Mouse (Mus musculus): Measurements from ENCODE around the gene Ndufv1. TPM values are rescaled to one million over a fixed set of nuclear protein-coding genes. Genes with fewer than 3 reads are reported as not detected.
"Not testable (repeated sequence)": the region's sequence is repeated elsewhere in the genome, so short reads cannot be mapped to it uniquely, and the experiment has no call there.

The Ndufv1 gene
- polyA plus RNA-seq, 1 experiment from 2014 or later, result 174 TPM

- Histone ChIP-seq H3K27ac (ENCODE audit: low read depth, low read length) (no peak overlapping the region), H3K4me3 (ENCODE audit: low read depth, low read length) (no peak overlapping the region), H3K9me3 (ENCODE audit: control insufficient read depth, low read length) (no peaks in the 10 kb centered on the region), H3K9ac (ENCODE audit: low read length) (peak overlapping the region; percentile 5; the same call in 1 of the 2 replicates), H3K4me2 (ENCODE audit: low read depth, low read length, severe bottlenecking) (no peak overlapping the region), H3K4me1 (replicated peaks; ENCODE audit: control insufficient read depth, insufficient read depth, low read length) (peaks cover 4% of the 10 kb centered on the region; the same call in 1 of the 2 replicates), H3K36me3 (ENCODE audit: control insufficient read depth, insufficient read depth, low read length) (no peaks in the 10 kb centered on the region), H3K27me3 (ENCODE audit: control insufficient read depth, insufficient read depth, low read length) (no peaks in the 10 kb centered on the region)
- WGBS, result 27% methylated on average over 8 of the region's 8 CpGs
- DNase-seq (ENCODE audit: low spot score) (no peak), ATAC-seq (replicated peaks; ENCODE audit: low FRiP score) (no peak)
Observed at GRCm38 (mm10) chr19:3985261-3985681, 27.3 kb downstream of the Ndufv1 start.

GRCm38 (mm10) chr19:3983527-3984200 lies 28.9 kb downstream of the Ndufv1 start:
- DNase-seq (ENCODE audit: low spot score) (no peak), ATAC-seq (replicated peaks; ENCODE audit: low FRiP score) (no peak)
- Histone ChIP-seq H3K4me2 (ENCODE audit: low read depth, low read length, severe bottlenecking) (no peak overlapping the region), H3K9ac (ENCODE audit: low read length) (peak overlapping the region; percentile 20; the same call in 1 of the 2 replicates), H3K36me3 (ENCODE audit: control insufficient read depth, insufficient read depth, low read length) (no peaks in the 10 kb centered on the region), H3K27me3 (ENCODE audit: control insufficient read depth, insufficient read depth, low read length) (no peaks in the 10 kb centered on the region), H3K4me3 (ENCODE audit: low read depth, low read length) (no peak overlapping the region), H3K4me1 (replicated peaks; ENCODE audit: control insufficient read depth, insufficient read depth, low read length) (peaks cover 4% of the 10 kb centered on the region; the same call in 1 of the 2 replicates), H3K27ac (ENCODE audit: low read depth, low read length) (no peak overlapping the region), H3K9me3 (ENCODE audit: control insufficient read depth, low read length) (no peaks in the 10 kb centered on the region)
- 28% methylated on average over 9 of the region's 9 CpGs for WGBS

GRCm38 (mm10) chr19:3980917-3981316 lies 31.7 kb downstream of the Ndufv1 start:
- H3K9me3 ChIP-seq (ENCODE audit: control insufficient read depth, low read length), result no peaks in the 10 kb centered on the region
- H3K9ac ChIP-seq (ENCODE audit: low read length), result no peak overlapping the region
- H3K4me2 ChIP-seq (ENCODE audit: low read depth, low read length, severe bottlenecking), result no peak overlapping the region
- no peak overlapping the region for H3K27ac ChIP-seq (ENCODE audit: low read depth, low read length)
- no peak for ATAC-seq (replicated peaks; ENCODE audit: low FRiP score)
- no peaks in the 10 kb centered on the region for H3K27me3 ChIP-seq (ENCODE audit: control insufficient read depth, insufficient read depth, low read length)
- H3K4me1 ChIP-seq (replicated peaks; ENCODE audit: control insufficient read depth, insufficient read depth, low read length), result peaks cover 5% of the 10 kb centered on the region; the same call in 1 of the 2 replicates
- H3K4me3 ChIP-seq (ENCODE audit: low read depth, low read length), result no peak overlapping the region
- 80% methylated on average over 9 of the region's 9 CpGs for WGBS
- DNase-seq (ENCODE audit: low spot score), result no peak
- H3K36me3 ChIP-seq (ENCODE audit: control insufficient read depth, insufficient read depth, low read length), result no peaks in the 10 kb centered on the region

- H3K4me1 ChIP-seq (replicated peaks; ENCODE audit: control insufficient read depth, insufficient read depth, low read length), result peaks cover 5% of the 10 kb centered on the region; the same call in 1 of the 2 replicates
- no peak overlapping the region for H3K27ac ChIP-seq (ENCODE audit: low read depth, low read length)
- H3K4me2 ChIP-seq (ENCODE audit: low read depth, low read length, severe bottlenecking), result no peak overlapping the region
- ATAC-seq (replicated peaks; ENCODE audit: low FRiP score) (peak; percentile 70), DNase-seq (ENCODE audit: low spot score) (peak; percentile 82)
- no peaks in the 10 kb centered on the region for H3K36me3 ChIP-seq (ENCODE audit: control insufficient read depth, insufficient read depth, low read length)
- no peaks in the 10 kb centered on the region for H3K27me3 ChIP-seq (ENCODE audit: control insufficient read depth, insufficient read depth, low read length)
- WGBS, result 24% methylated on average over 4 of the region's 4 CpGs
- H3K4me3 ChIP-seq (ENCODE audit: low read depth, low read length), result no peak overlapping the region
- no peak overlapping the region for H3K9ac ChIP-seq (ENCODE audit: low read length)
- H3K9me3 ChIP-seq (ENCODE audit: control insufficient read depth, low read length), result no peaks in the 10 kb centered on the region
Observed at GRCm38 (mm10) chr19:3980309-3980708, 32.3 kb downstream of the Ndufv1 start.

GRCm38 (mm10) chr19:3975866-3976265 lies 36.7 kb downstream of the Ndufv1 start:
- WGBS, result 66% methylated on average over 2 of the region's 2 CpGs
- DNase-seq (ENCODE audit: low spot score), result no peak

GRCm38 (mm10) chr19:3974608-3975007 lies 38.0 kb downstream of the Ndufv1 start:
- H3K9ac ChIP-seq (ENCODE audit: low read length); ATAC-seq (replicated peaks; ENCODE audit: low FRiP score); H3K9me3 ChIP-seq (ENCODE audit: control insufficient read depth, low read length); H3K4me1 ChIP-seq (replicated peaks; ENCODE audit: control insufficient read depth, insufficient read depth, low read length); H3K36me3 ChIP-seq (ENCODE audit: control insufficient read depth, insufficient read depth, low read length); H3K4me2 ChIP-seq (ENCODE audit: low read depth, low read length, severe bottlenecking); H3K27me3 ChIP-seq (ENCODE audit: control insufficient read depth, insufficient read depth, low read length); DNase-seq (ENCODE audit: low spot score); H3K4me3 ChIP-seq (ENCODE audit: low read depth, low read length); H3K27ac ChIP-seq (ENCODE audit: low read depth, low read length): not testable (repeated sequence)
- WGBS, result 92% methylated on average over 6 of the region's 6 CpGs

More at GRCm38 (mm10) chr19:3975866-3976265, 36.7 kb downstream of the Ndufv1 start:
- no peaks in the 10 kb centered on the region for H3K27me3 ChIP-seq (ENCODE audit: control insufficient read depth, insufficient read depth, low read length)
- no peaks in the 10 kb centered on the region for H3K36me3 ChIP-seq (ENCODE audit: control insufficient read depth, insufficient read depth, low read length)
- ATAC-seq (replicated peaks; ENCODE audit: low FRiP score), result no peak
- 0 out of 2 replicates have a peak, but pooled peaks cover 2% of the 10 kb centered on the region for H3K4me1 ChIP-seq (replicated peaks; ENCODE audit: control insufficient read depth, insufficient read depth, low read length)
- no peak overlapping the region for H3K9ac ChIP-seq (ENCODE audit: low read length)
- H3K4me2 ChIP-seq (ENCODE audit: low read depth, low read length, severe bottlenecking), result no peak overlapping the region
- H3K27ac ChIP-seq (ENCODE audit: low read depth, low read length), result no peak overlapping the region
- no peaks in the 10 kb centered on the region for H3K9me3 ChIP-seq (ENCODE audit: control insufficient read depth, low read length)
- H3K4me3 ChIP-seq (ENCODE audit: low read depth, low read length), result no peak overlapping the region

GRCm38 (mm10) chr19:3972229-3972628 lies 40.4 kb downstream of the Ndufv1 start, which contains the start of gene Aldh3b2:
Gene Aldh3b2, plus strand, starts transcription at chr19:3972328.
- no peak within 1 kb of the TSS for H3K4me2 ChIP-seq (ENCODE audit: low read depth, low read length, severe bottlenecking)
- H3K36me3 ChIP-seq (ENCODE audit: control insufficient read depth, insufficient read depth, low read length), result no peaks in the 10 kb centered on the region
- no peaks in the 10 kb centered on the region for H3K4me1 ChIP-seq (replicated peaks; ENCODE audit: control insufficient read depth, insufficient read depth, low read length)
- ATAC-seq (replicated peaks; ENCODE audit: low FRiP score) (no peak), DNase-seq (ENCODE audit: low spot score) (no peak)
- WGBS, result 50% methylated on average over 9 of the region's 9 CpGs
- H3K4me3 ChIP-seq (ENCODE audit: low read depth, low read length), result no peak within 1 kb of the TSS
- no peaks in the 10 kb centered on the region for H3K9me3 ChIP-seq (ENCODE audit: control insufficient read depth, low read length)
- no peaks in the 10 kb centered on the region for H3K27me3 ChIP-seq (ENCODE audit: control insufficient read depth, insufficient read depth, low read length)
- no peak within 1 kb of the TSS for H3K27ac ChIP-seq (ENCODE audit: low read depth, low read length)
- no peak within 1 kb of the TSS for H3K9ac ChIP-seq (ENCODE audit: low read length)

GRCm38 (mm10) chr19:3967258-3967657 lies 45.3 kb downstream of the Ndufv1 start:
- H3K4me3 ChIP-seq (ENCODE audit: low read depth, low read length), result no peak overlapping the region
- no peaks in the 10 kb centered on the region for H3K27me3 ChIP-seq (ENCODE audit: control insufficient read depth, insufficient read depth, low read length)
- 72% methylated on average over 3 of the region's 3 CpGs for WGBS
- DNase-seq (ENCODE audit: low spot score), result no peak
- H3K4me1 ChIP-seq (replicated peaks; ENCODE audit: control insufficient read depth, insufficient read depth, low read length), result no peaks in the 10 kb centered on the region
- no peak overlapping the region for H3K9ac ChIP-seq (ENCODE audit: low read length)
- H3K27ac ChIP-seq (ENCODE audit: low read depth, low read length), result no peak overlapping the region
- no peak for ATAC-seq (replicated peaks; ENCODE audit: low FRiP score)
- H3K36me3 ChIP-seq (ENCODE audit: control insufficient read depth, insufficient read depth, low read length), result no peaks in the 10 kb centered on the region
- H3K4me2 ChIP-seq (ENCODE audit: low read depth, low read length, severe bottlenecking), result no peak overlapping the region
- no peaks in the 10 kb centered on the region for H3K9me3 ChIP-seq (ENCODE audit: control insufficient read depth, low read length)
